Comparison of ENCODE assay signal across 8 mouse cellular contexts in the genomic region with DNA sequence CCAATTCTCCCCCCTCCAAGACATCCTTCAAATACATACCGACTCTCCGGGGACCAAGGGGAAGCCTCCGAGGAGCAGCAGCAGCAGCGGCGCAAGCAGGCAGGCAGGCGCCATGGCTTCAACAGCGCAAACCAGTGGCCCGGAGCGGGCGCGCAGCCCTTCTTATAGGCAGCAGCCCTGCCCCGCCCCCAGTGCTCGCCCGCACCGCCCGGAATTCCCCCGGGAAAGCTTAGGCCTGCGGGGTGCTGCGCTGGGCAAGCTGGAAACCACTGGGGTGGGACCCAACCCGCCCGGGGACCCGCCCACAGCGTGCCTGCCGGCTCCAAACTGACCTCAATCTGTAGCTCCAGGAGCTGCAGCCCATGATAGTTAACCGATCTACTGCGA. TPM values are rescaled to one million over a fixed set of nuclear protein-coding genes. Genes with fewer than 3 reads are reported as not detected.
DNase-seq lines count a peak whose midpoint lies in the region; ATAC-seq and TF ChIP-seq lines count a peak whose summit lies in the region.

No protein-coding gene starts in this region.

- peaks cover 9% of the 10 kb centered on the region for H3K4me1 ChIP-seq in forebrain, embryonic 11.5 days (replicated peaks; ENCODE audit: control insufficient read depth, insufficient read depth, low read length)
- peaks cover 42% of the 10 kb centered on the region for H3K4me1 ChIP-seq in heart, embryonic 15.5 days (replicated peaks)
- H3K4me1 ChIP-seq in liver, postnatal 0 days (ENCODE audit: insufficient read depth), result peaks cover 7% of the 10 kb centered on the region
- peaks cover 26% of the 10 kb centered on the region for H3K4me1 ChIP-seq in neural tube, embryonic 13.5 days (replicated peaks)
- peaks cover 34% of the 10 kb centered on the region for H3K4me1 ChIP-seq in stomach, embryonic 16.5 days (ENCODE audit: control insufficient read depth, insufficient read depth, low read length)

- peak; percentile 86 for DNase-seq in 3T3-L1 (ENCODE audit: low read depth, low spot score)
- peak; percentile 96 for DNase-seq in adrenal gland, adult 2 months
- DNase-seq in forebrain, embryonic 11.5 days (ENCODE audit: low spot score), result peak; percentile 90
- peak; percentile 95 for DNase-seq in kidney, postnatal 14 days
- DNase-seq in liver, postnatal 0 days, result peak; percentile 88

- no peak overlapping the region for H3K27ac ChIP-seq in forebrain, embryonic 11.5 days (ENCODE audit: low read depth, low read length)
- H3K27ac ChIP-seq in heart, embryonic 15.5 days, result peak overlapping the region; percentile 72
- H3K27ac ChIP-seq in liver, postnatal 0 days (ENCODE audit: low read depth), result peak overlapping the region; percentile 89
- no peak overlapping the region for H3K27ac ChIP-seq in neural tube, embryonic 13.5 days (replicated peaks)
- H3K27ac ChIP-seq in stomach, embryonic 16.5 days (ENCODE audit: low read length), result peak overlapping the region; percentile 86

- H3K4me2 ChIP-seq in forebrain, embryonic 11.5 days (ENCODE audit: low read depth, low read length, severe bottlenecking), result peak overlapping the region; percentile 90
- peak overlapping the region; percentile 95 for H3K4me2 ChIP-seq in heart, embryonic 15.5 days
- peak overlapping the region; percentile 63 for H3K4me2 ChIP-seq in liver, postnatal 0 days (ENCODE audit: low read depth, low read length)
- H3K4me2 ChIP-seq in neural tube, embryonic 13.5 days, result peak overlapping the region; percentile 92
- peak overlapping the region; percentile 60 for H3K4me2 ChIP-seq in stomach, embryonic 16.5 days (ENCODE audit: low read depth, low read length)

- H3K27me3 ChIP-seq in forebrain, embryonic 11.5 days (ENCODE audit: control insufficient read depth, insufficient read depth, low read length), result peaks cover 5% of the 10 kb centered on the region; the same call in 1 of the 2 replicates
- H3K27me3 ChIP-seq in heart, embryonic 15.5 days, result peaks cover 30% of the 10 kb centered on the region
- 0 out of 2 replicates have a peak, but pooled peaks cover 6% of the 10 kb centered on the region for H3K27me3 ChIP-seq in liver, postnatal 0 days (ENCODE audit: insufficient read depth, low read length)
- peaks cover 22% of the 10 kb centered on the region for H3K27me3 ChIP-seq in neural tube, embryonic 13.5 days
- no peaks in the 10 kb centered on the region for H3K27me3 ChIP-seq in stomach, embryonic 16.5 days (ENCODE audit: control insufficient read depth, insufficient read depth, low read length)

- no peaks in the 10 kb centered on the region for H3K36me3 ChIP-seq in forebrain, embryonic 11.5 days (ENCODE audit: control insufficient read depth, insufficient read depth, low read length)
- H3K36me3 ChIP-seq in heart, embryonic 15.5 days, result no peaks in the 10 kb centered on the region
- H3K36me3 ChIP-seq in liver, postnatal 0 days (replicated peaks; ENCODE audit: insufficient read depth, low read length), result no peaks in the 10 kb centered on the region; the same call in none of the 2 replicates
- no peaks in the 10 kb centered on the region for H3K36me3 ChIP-seq in neural tube, embryonic 13.5 days
- no peaks in the 10 kb centered on the region for H3K36me3 ChIP-seq in stomach, embryonic 16.5 days (ENCODE audit: control insufficient read depth, insufficient read depth, low read length)

- peak overlapping the region; percentile 73 for H3K9ac ChIP-seq in forebrain, embryonic 11.5 days (ENCODE audit: low read length)
- peak overlapping the region; percentile 80 for H3K9ac ChIP-seq in heart, embryonic 15.5 days
- H3K9ac ChIP-seq in liver, postnatal 0 days (replicated peaks), result peak overlapping the region; percentile 77
- H3K9ac ChIP-seq in neural tube, embryonic 13.5 days, result peak overlapping the region; percentile 71
- H3K9ac ChIP-seq in stomach, embryonic 16.5 days (ENCODE audit: low read length), result peak overlapping the region; percentile 81

- H3K4me3 ChIP-seq in forebrain, embryonic 11.5 days (ENCODE audit: low read depth, low read length), result peak overlapping the region; percentile 56
- peak overlapping the region; percentile 75 for H3K4me3 ChIP-seq in heart, embryonic 15.5 days
- H3K4me3 ChIP-seq in liver, postnatal 0 days (ENCODE audit: low read depth, low read length), result peak overlapping the region; percentile 57
- peak overlapping the region; percentile 51 for H3K4me3 ChIP-seq in neural tube, embryonic 13.5 days
- H3K4me3 ChIP-seq in stomach, embryonic 16.5 days (replicated peaks; ENCODE audit: low read length), result peak overlapping the region; percentile 70

- ATAC-seq in forebrain, embryonic 11.5 days (replicated peaks; ENCODE audit: low FRiP score), result peak; percentile 95
- ATAC-seq in heart, embryonic 15.5 days (replicated peaks; ENCODE audit: insufficient number of reproducible peaks, insufficient read depth, low FRiP score, low read depth), result peak; percentile 90
- peak; percentile 79 for ATAC-seq in liver, postnatal 0 days
- peak; percentile 89 for ATAC-seq in neural tube, embryonic 13.5 days (ENCODE audit: low read depth)
- peak; percentile 93 for ATAC-seq in stomach, embryonic 16.5 days (ENCODE audit: insufficient read depth, low FRiP score)

- no peak for TF ChIP-seq CTCF in liver, postnatal 0 days (IDR thresholded peaks at IDR 0.05; ENCODE audit: low read depth)

- TF ChIP-seq EP300 in liver, postnatal 0 days (IDR thresholded peaks at IDR 0.05; ENCODE audit: low read depth), result peak; percentile 58; the same call in 1 of the 2 replicates

- WGBS in forebrain, embryonic 11.5 days, result under 1% methylated on average over 26 of the region's 26 CpGs
- WGBS in heart, embryonic 15.5 days, result under 1% methylated on average over 24 of the region's 26 CpGs
- under 1% methylated on average over 26 of the region's 26 CpGs for WGBS in liver, postnatal 0 days (ENCODE audit: insufficient replicate concordance)
- WGBS in neural tube, embryonic 13.5 days, result under 1% methylated on average over 26 of the region's 26 CpGs
- WGBS in stomach, embryonic 16.5 days, result 0% methylated on average over 26 of the region's 26 CpGs

- no peaks in the 10 kb centered on the region for H3K9me3 ChIP-seq in forebrain, embryonic 11.5 days (ENCODE audit: control insufficient read depth, low read length)
- no peaks in the 10 kb centered on the region for H3K9me3 ChIP-seq in heart, embryonic 15.5 days (replicated peaks)
- no peaks in the 10 kb centered on the region for H3K9me3 ChIP-seq in liver, postnatal 0 days (ENCODE audit: low read length)
- H3K9me3 ChIP-seq in neural tube, embryonic 13.5 days, result no peaks in the 10 kb centered on the region
- H3K9me3 ChIP-seq in stomach, embryonic 16.5 days (replicated peaks; ENCODE audit: control insufficient read depth, low read length), result no peaks in the 10 kb centered on the region

RNA-seq across cellular contexts. Expression of a gene that starts 0.6 kb away (rescaled TPM):
- total RNA-seq in adrenal gland, adult 2 months (2021), result 100 to 1,000 TPM; 123 to 151 TPM
- polyA plus RNA-seq in adrenal gland, adult 2 months (2012; rRNA removed), result 23.3 and 23.5 TPM in 2 replicates
- polyA plus RNA-seq in forebrain, embryonic 11.5 days (2014; fragmentation: Nextera tagmentation; extraction: Ambion mirVana), result 15.3 and 15.9 TPM in 2 replicates
- polyA plus RNA-seq in heart, embryonic 15.5 days (2015; fragmentation: Nextera tagmentation; extraction: Ambion mirVana), result 41.9 and 56.5 TPM in 2 replicates
- 194 and 208 TPM in 2 replicates for polyA plus RNA-seq in liver, postnatal 0 days (2015; fragmentation: Nextera tagmentation; extraction: Ambion mirVana)
- polyA plus RNA-seq in neural tube, embryonic 13.5 days (2015; fragmentation: Nextera tagmentation; extraction: Ambion mirVana), result 9.4 and 12.1 TPM in 2 replicates
- 150 and 173 TPM in 2 replicates for polyA plus RNA-seq in stomach, embryonic 16.5 days (2015; fragmentation: Nextera tagmentation; extraction: Ambion mirVana)

RNA-seq across cellular contexts. Expression of a gene that starts 13.7 kb away (rescaled TPM):
- total RNA-seq in adrenal gland, adult 2 months (2021), result 10 to 100 TPM; 24.5 to 34.0 TPM
- 299 and 335 TPM in 2 replicates for polyA plus RNA-seq in adrenal gland, adult 2 months (2012; rRNA removed)
- polyA plus RNA-seq in forebrain, embryonic 11.5 days (2014; fragmentation: Nextera tagmentation; extraction: Ambion mirVana), result 63.4 and 71.2 TPM in 2 replicates
- polyA plus RNA-seq in heart, embryonic 15.5 days (2015; fragmentation: Nextera tagmentation; extraction: Ambion mirVana), result 32.0 and 40.4 TPM in 2 replicates
- 43.5 and 46.2 TPM in 2 replicates for polyA plus RNA-seq in liver, postnatal 0 days (2015; fragmentation: Nextera tagmentation; extraction: Ambion mirVana)
- 71.2 and 77.5 TPM in 2 replicates for polyA plus RNA-seq in neural tube, embryonic 13.5 days (2015; fragmentation: Nextera tagmentation; extraction: Ambion mirVana)
- 48.1 and 49.4 TPM in 2 replicates for polyA plus RNA-seq in stomach, embryonic 16.5 days (2015; fragmentation: Nextera tagmentation; extraction: Ambion mirVana)

RNA-seq across cellular contexts. Expression of a gene that starts 17.7 kb away (rescaled TPM):
- 1 to 10 TPM; 3.9 to 9.6 TPM for total RNA-seq in adrenal gland, adult 2 months (2021)
- 9.6 and 18.9 TPM in 2 replicates for polyA plus RNA-seq in adrenal gland, adult 2 months (2012; rRNA removed)
- polyA plus RNA-seq in forebrain, embryonic 11.5 days (2014; fragmentation: Nextera tagmentation; extraction: Ambion mirVana), result 3.2 and 7.3 TPM in 2 replicates
- 10.5 and 13.5 TPM in 2 replicates for polyA plus RNA-seq in heart, embryonic 15.5 days (2015; fragmentation: Nextera tagmentation; extraction: Ambion mirVana)
- polyA plus RNA-seq in liver, postnatal 0 days (2015; fragmentation: Nextera tagmentation; extraction: Ambion mirVana), result 5.8 and 6.1 TPM in 2 replicates
- 3.3 and 7.7 TPM in 2 replicates for polyA plus RNA-seq in neural tube, embryonic 13.5 days (2015; fragmentation: Nextera tagmentation; extraction: Ambion mirVana)
- 17.2 and 19.2 TPM in 2 replicates for polyA plus RNA-seq in stomach, embryonic 16.5 days (2015; fragmentation: Nextera tagmentation; extraction: Ambion mirVana)

RNA-seq across cellular contexts. Expression of a gene that starts 30.5 kb away (rescaled TPM):
- total RNA-seq in adrenal gland, adult 2 months (2021), result not detected
- polyA plus RNA-seq in adrenal gland, adult 2 months (2012; rRNA removed), result not detected in 2 replicates
- not detected in 2 replicates for polyA plus RNA-seq in forebrain, embryonic 11.5 days (2014; fragmentation: Nextera tagmentation; extraction: Ambion mirVana)
- not detected in 2 replicates for polyA plus RNA-seq in heart, embryonic 15.5 days (2015; fragmentation: Nextera tagmentation; extraction: Ambion mirVana)
- polyA plus RNA-seq in liver, postnatal 0 days (2015; fragmentation: Nextera tagmentation; extraction: Ambion mirVana), result not detected in 2 replicates
- not detected in 2 replicates for polyA plus RNA-seq in neural tube, embryonic 13.5 days (2015; fragmentation: Nextera tagmentation; extraction: Ambion mirVana)
- not detected in 2 replicates for polyA plus RNA-seq in stomach, embryonic 16.5 days (2015; fragmentation: Nextera tagmentation; extraction: Ambion mirVana)

RNA-seq across cellular contexts. Expression of a gene that starts 38.1 kb away (rescaled TPM):
- 1 to 10 TPM in 1 of 2 experiments, under 1 TPM in 1; 0.17 to 1.8 TPM for total RNA-seq in adrenal gland, adult 2 months (2021)
- polyA plus RNA-seq in adrenal gland, adult 2 months (2012; rRNA removed), result 1.0 TPM in 2 replicates
- polyA plus RNA-seq in forebrain, embryonic 11.5 days (2014; fragmentation: Nextera tagmentation; extraction: Ambion mirVana), result not detected in 2 replicates
- 8.4 and 14.9 TPM in 2 replicates for polyA plus RNA-seq in heart, embryonic 15.5 days (2015; fragmentation: Nextera tagmentation; extraction: Ambion mirVana)
- polyA plus RNA-seq in liver, postnatal 0 days (2015; fragmentation: Nextera tagmentation; extraction: Ambion mirVana), result 0.18 and 0.25 TPM in 2 replicates
- 7.3 and 13.2 TPM in 2 replicates for polyA plus RNA-seq in neural tube, embryonic 13.5 days (2015; fragmentation: Nextera tagmentation; extraction: Ambion mirVana)
- 6.4 and 8.9 TPM in 2 replicates for polyA plus RNA-seq in stomach, embryonic 16.5 days (2015; fragmentation: Nextera tagmentation; extraction: Ambion mirVana)

Comparison
In these comparisons a context has a peak if more than half of its experiments do, and no peak if none do; other contexts are left out.
1. H3K27ac ChIP-seq: peak in heart, embryonic 15.5 days (single experiment), liver, postnatal 0 days (single experiment) and stomach, embryonic 16.5 days (single experiment); none in forebrain, embryonic 11.5 days (single experiment) and neural tube, embryonic 13.5 days (single experiment).
2. Peak in every context shown above with its lines, with median percentiles within 50 percentile points of each other: DNase-seq, ATAC-seq, H3K4me2 ChIP-seq, H3K4me3 ChIP-seq and H3K9ac ChIP-seq.